18 mouse cellular contexts compared by ENCODE assay signal in genomic region chr9:45395796-45396195, GRCm38 (mm10). TPM values are rescaled to one million over a fixed set of nuclear protein-coding genes. Genes with fewer than 3 reads are reported as not detected.
DNase-seq lines count a peak whose midpoint lies in the region; ATAC-seq and TF ChIP-seq lines count a peak whose summit lies in the region.
"Had no signal": no experiment of that assay in that cellular context is flagged by ENCODE, and none has a peak within 500 bp of the region (broad histone marks: within the 10 kb centered on the region; RNA-seq: fewer than 3 reads in every experiment).

No protein-coding gene starts in this region.

- no peak for TF ChIP-seq POLR2A in heart, adult 2 months (IDR thresholded peaks at IDR 0.05; ENCODE audit: insufficient read depth, low read depth, low read length)

- peak overlapping the region; percentile 23; the same call in 1 of the 2 replicates for H3K27ac ChIP-seq in heart, adult 2 months
- no peak overlapping the region for H3K27ac ChIP-seq in stomach, embryonic 16.5 days (ENCODE audit: low read length)
- no peak overlapping the region for H3K27ac ChIP-seq in stomach, postnatal 0 days (replicated peaks)
- H3K27ac ChIP-seq in hindbrain, embryonic 14.5 days, result no peak overlapping the region
- H3K27ac ChIP-seq: embryonic facial prominence, embryonic 12.5 days; forebrain, embryonic 15.5 days; heart, embryonic 13.5 days had no signal

- no peak overlapping the region for H3K9ac ChIP-seq in heart, adult 2 months (ENCODE audit: low read depth, low read length)
- 0 out of 2 replicates have a peak overlapping the region, but pooled peaks have one; percentile 2 for H3K9ac ChIP-seq in stomach, embryonic 16.5 days (ENCODE audit: low read length)
- no peak overlapping the region for H3K9ac ChIP-seq in stomach, postnatal 0 days (ENCODE audit: low read length)
- H3K9ac ChIP-seq in hindbrain, embryonic 14.5 days, result no peak overlapping the region
- H3K9ac ChIP-seq: embryonic facial prominence, embryonic 12.5 days; forebrain, embryonic 15.5 days; heart, embryonic 13.5 days had no signal

- H3K9me3 ChIP-seq in stomach, embryonic 16.5 days (replicated peaks; ENCODE audit: control insufficient read depth, low read length), result no peaks in the 10 kb centered on the region
- no peaks in the 10 kb centered on the region for H3K9me3 ChIP-seq in stomach, postnatal 0 days (ENCODE audit: control insufficient read depth, low read length)
- H3K9me3 ChIP-seq in hindbrain, embryonic 14.5 days (ENCODE audit: control insufficient read depth, low read length), result no peaks in the 10 kb centered on the region
- H3K9me3 ChIP-seq: embryonic facial prominence, embryonic 12.5 days; forebrain, embryonic 15.5 days; heart, embryonic 13.5 days had no signal

- no peak overlapping the region for H3K4me2 ChIP-seq in stomach, embryonic 16.5 days (ENCODE audit: low read depth, low read length)
- H3K4me2 ChIP-seq in stomach, postnatal 0 days (replicated peaks; ENCODE audit: low read depth), result no peak overlapping the region
- H3K4me2 ChIP-seq in hindbrain, embryonic 14.5 days (replicated peaks), result no peak overlapping the region
- H3K4me2 ChIP-seq: embryonic facial prominence, embryonic 12.5 days; forebrain, embryonic 15.5 days; heart, embryonic 13.5 days had no signal

- no peaks in the 10 kb centered on the region for H3K79me2 ChIP-seq in heart, adult 2 months (replicated peaks; ENCODE audit: control insufficient read depth, insufficient read depth, low read length)

- no peak for TF ChIP-seq EP300 in heart, adult 2 months (IDR thresholded peaks at IDR 0.05; ENCODE audit: insufficient read depth, low read depth, low read length)
- TF ChIP-seq EP300 in stomach, postnatal 0 days (optimal IDR thresholded peaks at IDR 0.05), result no peak

- DNase-seq in heart, adult 2 months, result no peak
- DNase-seq in heart, adult 11 months, result no peak
- peak; percentile 53 for DNase-seq in kidney, adult 9 months
- DNase-seq in kidney, postnatal 10 days, result no peak
- no peak for DNase-seq in stomach, postnatal 0 days (ENCODE audit: low spot score)
- DNase-seq in hindbrain, embryonic 14.5 days (ENCODE audit: low spot score), result no peak
- DNase-seq: adrenal gland, postnatal 10 days; cerebellum, adult 11-12 months; cerebellum, adult 9-10 months; cerebellum, postnatal 25 days; gastrocnemius, postnatal 10 days; heart, postnatal 36 days had no signal

- no peaks in the 10 kb centered on the region for H3K27me3 ChIP-seq in heart, adult 2 months (ENCODE audit: control insufficient read depth, insufficient read depth, low read length)
- no peaks in the 10 kb centered on the region for H3K27me3 ChIP-seq in stomach, embryonic 16.5 days (ENCODE audit: control insufficient read depth, insufficient read depth, low read length)
- no peaks in the 10 kb centered on the region for H3K27me3 ChIP-seq in stomach, postnatal 0 days (ENCODE audit: control insufficient read depth, insufficient read depth, low read length)
- H3K27me3 ChIP-seq in hindbrain, embryonic 14.5 days (ENCODE audit: control insufficient read depth, insufficient read depth, low read length), result no peaks in the 10 kb centered on the region
- H3K27me3 ChIP-seq: embryonic facial prominence, embryonic 12.5 days; forebrain, embryonic 15.5 days had no signal

- no peak for TF ChIP-seq CTCF in heart, adult 2 months (IDR thresholded peaks at IDR 0.05)
- no peak for TF ChIP-seq CTCF in stomach, postnatal 0 days (IDR thresholded peaks at IDR 0.05; ENCODE audit: low read depth)

- intact Hi-C loops in heart, adult 2 months (cut with DNase I), result no loop called here

- H3K4me1 ChIP-seq in heart, adult 2 months (ENCODE audit: control insufficient read depth, insufficient read depth, low read length), result no peaks in the 10 kb centered on the region
- no peaks in the 10 kb centered on the region for H3K4me1 ChIP-seq in stomach, embryonic 16.5 days (ENCODE audit: control insufficient read depth, insufficient read depth, low read length)
- H3K4me1 ChIP-seq in stomach, postnatal 0 days (replicated peaks; ENCODE audit: control insufficient read depth, insufficient read depth), result no peaks in the 10 kb centered on the region
- no peaks in the 10 kb centered on the region for H3K4me1 ChIP-seq in hindbrain, embryonic 14.5 days (replicated peaks; ENCODE audit: control insufficient read depth, insufficient read depth, low read length)
- H3K4me1 ChIP-seq: embryonic facial prominence, embryonic 12.5 days; forebrain, embryonic 15.5 days; heart, embryonic 13.5 days had no signal

- H3K4me3 ChIP-seq in heart, adult 2 months, result no peak overlapping the region
- no peak overlapping the region for H3K4me3 ChIP-seq in stomach, embryonic 16.5 days (replicated peaks; ENCODE audit: low read length)
- no peak overlapping the region for H3K4me3 ChIP-seq in stomach, postnatal 0 days (ENCODE audit: low read depth, low read length)
- no peak overlapping the region for H3K4me3 ChIP-seq in hindbrain, embryonic 14.5 days (replicated peaks; ENCODE audit: low read length)
- H3K4me3 ChIP-seq: embryonic facial prominence, embryonic 12.5 days; forebrain, embryonic 15.5 days; heart, embryonic 13.5 days had no signal

- no peak for ATAC-seq in stomach, embryonic 16.5 days (ENCODE audit: insufficient read depth, low FRiP score)
- ATAC-seq in stomach, postnatal 0 days (ENCODE audit: low FRiP score, low TSS enrichment), result no peak
- ATAC-seq in hindbrain, embryonic 14.5 days (ENCODE audit: low FRiP score), result no peak
- ATAC-seq: forebrain, embryonic 15.5 days had no signal

- no peaks in the 10 kb centered on the region for H3K36me3 ChIP-seq in heart, adult 2 months (ENCODE audit: control insufficient read depth, insufficient read depth, low read length)
- no peaks in the 10 kb centered on the region for H3K36me3 ChIP-seq in stomach, embryonic 16.5 days (ENCODE audit: control insufficient read depth, insufficient read depth, low read length)
- no peaks in the 10 kb centered on the region for H3K36me3 ChIP-seq in stomach, postnatal 0 days (ENCODE audit: control insufficient read depth, insufficient read depth, low read length)
- peaks cover 47% of the 10 kb centered on the region for H3K36me3 ChIP-seq in hindbrain, embryonic 14.5 days (replicated peaks; ENCODE audit: control insufficient read depth, insufficient read depth)

- 61% methylated on average over 3 of the region's 3 CpGs for WGBS in heart, adult 2 months
- 46% methylated on average over 3 of the region's 3 CpGs for WGBS in stomach, embryonic 16.5 days
- WGBS in stomach, postnatal 0 days, result 48% methylated on average over 3 of the region's 3 CpGs
- 49% methylated on average over 3 of the region's 3 CpGs for WGBS in hindbrain, embryonic 14.5 days

RNA-seq across cellular contexts. Expression of gene Fxyd2, which starts 3.7 kb away (rescaled TPM):
- total RNA-seq in heart, adult 2 months (2021), result 1 to 10 TPM; 2.8 to 3.3 TPM
- polyA plus RNA-seq in heart, adult 2 months (2012; rRNA removed), result 4.2 and 9.7 TPM in 2 replicates
- 2.0 and 2.5 TPM in 2 replicates for polyA plus RNA-seq in stomach, embryonic 16.5 days (2015; fragmentation: Nextera tagmentation; extraction: Ambion mirVana)
- 1.3 and 2.2 TPM in 2 replicates for polyA plus RNA-seq in stomach, postnatal 0 days (2015; fragmentation: Nextera tagmentation; extraction: Ambion mirVana)
- 8.8 and 12.7 TPM in 2 replicates for polyA plus RNA-seq in hindbrain, embryonic 14.5 days (2014; fragmentation: Nextera tagmentation; extraction: Ambion mirVana)
- total RNA-seq: MEL had no signal
- polyA plus RNA-seq: C2C12 had no signal

RNA-seq across cellular contexts. Expression of gene Fxyd6, which starts 25.8 kb away (rescaled TPM):
- total RNA-seq in heart, adult 2 months (2021), result 10 to 100 TPM; 13.8 to 14.2 TPM
- polyA plus RNA-seq in heart, adult 2 months (2012; rRNA removed), result 40.8 and 51.2 TPM in 2 replicates
- polyA plus RNA-seq in stomach, embryonic 16.5 days (2015; fragmentation: Nextera tagmentation; extraction: Ambion mirVana), result 63.1 and 66.3 TPM in 2 replicates
- 50.3 and 66.9 TPM in 2 replicates for polyA plus RNA-seq in stomach, postnatal 0 days (2015; fragmentation: Nextera tagmentation; extraction: Ambion mirVana)
- 377 and 410 TPM in 2 replicates for polyA plus RNA-seq in hindbrain, embryonic 14.5 days (2014; fragmentation: Nextera tagmentation; extraction: Ambion mirVana)
- total RNA-seq: MEL had no signal
- polyA plus RNA-seq: C2C12 had no signal

RNA-seq across cellular contexts. Expression of gene Dscaml1, which starts 30.6 kb away (rescaled TPM):
- total RNA-seq in heart, adult 2 months (2021), result not detected
- polyA plus RNA-seq in heart, adult 2 months (2012; rRNA removed), result 0.03 and 0.14 TPM in 2 replicates
- 0.30 and 0.35 TPM in 2 replicates for polyA plus RNA-seq in stomach, embryonic 16.5 days (2015; fragmentation: Nextera tagmentation; extraction: Ambion mirVana)
- 0.17 and 0.23 TPM in 2 replicates for polyA plus RNA-seq in stomach, postnatal 0 days (2015; fragmentation: Nextera tagmentation; extraction: Ambion mirVana)
- polyA plus RNA-seq in hindbrain, embryonic 14.5 days (2014; fragmentation: Nextera tagmentation; extraction: Ambion mirVana), result 13.2 and 15.1 TPM in 2 replicates
- total RNA-seq: heart, postnatal 36 days; MEL had no signal
- polyA plus RNA-seq: C2C12 had no signal

Comparison
In these comparisons a context has a peak if more than half of its experiments do, and no peak if none do; other contexts are left out.
1. RNA of gene Dscaml1, which starts 30.6 kb away (polyA plus RNA-seq): 13.2 to 15.1 TPM in hindbrain, embryonic 14.5 days; 0.30 to 0.35 TPM in stomach, embryonic 16.5 days, 0.17 to 0.23 TPM in stomach, postnatal 0 days and 0.03 to 0.14 TPM in heart, adult 2 months; every median in the first group is over 10 times any median in the second.